Mouse (Mus musculus): ENCODE measurements around the gene Adora3. TPM values are rescaled to one million over a fixed set of nuclear protein-coding genes. Genes with fewer than 3 reads are reported as not detected.

Adora3 gene
- polyA plus RNA-seq, 1 experiment from 2014 or later: 0.23 TPM

GRCm38 (mm10) chr3:105894601-105895592, 24.2 kb downstream of the Adora3 start:
- no peak overlapping the region for H3K27ac ChIP-seq (ENCODE audit: low read depth, low read length)
- H3K4me2 ChIP-seq (replicated peaks; ENCODE audit: low read depth, low read length): no peak overlapping the region
- no peaks in the 10 kb centered on the region for H3K9me3 ChIP-seq (ENCODE audit: control insufficient read depth, low read length)
- H3K4me1 ChIP-seq (replicated peaks; ENCODE audit: control insufficient read depth, insufficient read depth, low read length): no peaks in the 10 kb centered on the region; the same call in 1 of the 2 replicates
- WGBS: 86% methylated on average over 23 of the region's 23 CpGs
- ATAC-seq (ENCODE audit: low FRiP score) (no peak), DNase-seq (ENCODE audit: low spot score) (no peak)
- H3K36me3 ChIP-seq (ENCODE audit: control insufficient read depth, insufficient read depth, low read length): no peaks in the 10 kb centered on the region
- no peak overlapping the region for H3K9ac ChIP-seq (ENCODE audit: low read depth, low read length)
- no peaks in the 10 kb centered on the region for H3K27me3 ChIP-seq (ENCODE audit: control insufficient read depth, insufficient read depth, low read length)
- H3K4me3 ChIP-seq (ENCODE audit: low read depth, low read length): no peak overlapping the region

- Histone ChIP-seq H3K9me3 (ENCODE audit: control insufficient read depth, low read length) (no peaks in the 10 kb centered on the region), H3K4me2 (replicated peaks; ENCODE audit: low read depth, low read length) (no peak overlapping the region), H3K36me3 (ENCODE audit: control insufficient read depth, insufficient read depth, low read length) (no peaks in the 10 kb centered on the region), H3K27me3 (ENCODE audit: control insufficient read depth, insufficient read depth, low read length) (no peaks in the 10 kb centered on the region), H3K4me3 (ENCODE audit: low read depth, low read length) (no peak overlapping the region), H3K27ac (ENCODE audit: low read depth, low read length) (no peak overlapping the region), H3K9ac (ENCODE audit: low read depth, low read length) (no peak overlapping the region), H3K4me1 (replicated peaks; ENCODE audit: control insufficient read depth, insufficient read depth, low read length) (no peaks in the 10 kb centered on the region; the same call in 1 of the 2 replicates)
- ATAC-seq (ENCODE audit: low FRiP score) (no peak), DNase-seq (ENCODE audit: low spot score) (no peak)
- 79% methylated on average over 3 of the region's 3 CpGs for WGBS
Measured at GRCm38 (mm10) chr3:105896811-105897210, 26.2 kb downstream of the Adora3 start.

GRCm38 (mm10) chr3:105898325-105898724, 27.7 kb downstream of the Adora3 start:
- Histone ChIP-seq H3K27me3 (ENCODE audit: control insufficient read depth, insufficient read depth, low read length) (no peaks in the 10 kb centered on the region), H3K27ac (ENCODE audit: low read depth, low read length) (no peak overlapping the region), H3K9me3 (ENCODE audit: control insufficient read depth, low read length) (no peaks in the 10 kb centered on the region), H3K36me3 (ENCODE audit: control insufficient read depth, insufficient read depth, low read length) (no peaks in the 10 kb centered on the region), H3K4me3 (ENCODE audit: low read depth, low read length) (no peak overlapping the region), H3K4me2 (replicated peaks; ENCODE audit: low read depth, low read length) (no peak overlapping the region), H3K9ac (ENCODE audit: low read depth, low read length) (no peak overlapping the region), H3K4me1 (replicated peaks; ENCODE audit: control insufficient read depth, insufficient read depth, low read length) (no peaks in the 10 kb centered on the region; the same call in 1 of the 2 replicates)
- WGBS: 93% methylated on average over 2 of the region's 2 CpGs
- DNase-seq (ENCODE audit: low spot score) (no peak), ATAC-seq (ENCODE audit: low FRiP score) (no peak)

- ATAC-seq (ENCODE audit: low FRiP score) (no peak), DNase-seq (ENCODE audit: low spot score) (no peak)
- H3K27me3 ChIP-seq (ENCODE audit: control insufficient read depth, insufficient read depth, low read length): no peaks in the 10 kb centered on the region
- no peak overlapping the region for H3K27ac ChIP-seq (ENCODE audit: low read depth, low read length)
- H3K4me3 ChIP-seq (ENCODE audit: low read depth, low read length): no peak overlapping the region
- no peaks in the 10 kb centered on the region for H3K36me3 ChIP-seq (ENCODE audit: control insufficient read depth, insufficient read depth, low read length)
- H3K9ac ChIP-seq (ENCODE audit: low read depth, low read length): no peak overlapping the region
- H3K9me3 ChIP-seq (ENCODE audit: control insufficient read depth, low read length): no peaks in the 10 kb centered on the region
- no peak overlapping the region for H3K4me2 ChIP-seq (replicated peaks; ENCODE audit: low read depth, low read length)
- 91% methylated on average over 11 of the region's 11 CpGs for WGBS
- H3K4me1 ChIP-seq (replicated peaks; ENCODE audit: control insufficient read depth, insufficient read depth, low read length): no peaks in the 10 kb centered on the region; the same call in 1 of the 2 replicates
Measured at GRCm38 (mm10) chr3:105898861-105899260, 28.2 kb downstream of the Adora3 start.

GRCm38 (mm10) chr3:105899394-105900147, 28.9 kb downstream of the Adora3 start:
- Histone ChIP-seq H3K4me3 (ENCODE audit: low read depth, low read length) (no peak overlapping the region), H3K27ac (ENCODE audit: low read depth, low read length) (no peak overlapping the region), H3K4me2 (replicated peaks; ENCODE audit: low read depth, low read length) (no peak overlapping the region), H3K4me1 (replicated peaks; ENCODE audit: control insufficient read depth, insufficient read depth, low read length) (no peaks in the 10 kb centered on the region), H3K9me3 (ENCODE audit: control insufficient read depth, low read length) (no peaks in the 10 kb centered on the region), H3K27me3 (ENCODE audit: control insufficient read depth, insufficient read depth, low read length) (no peaks in the 10 kb centered on the region), H3K9ac (ENCODE audit: low read depth, low read length) (no peak overlapping the region), H3K36me3 (ENCODE audit: control insufficient read depth, insufficient read depth, low read length) (no peaks in the 10 kb centered on the region)
- 43% methylated on average over 8 of the region's 8 CpGs for WGBS
- ATAC-seq (ENCODE audit: low FRiP score) (peak; percentile 82), DNase-seq (ENCODE audit: low spot score) (peak; percentile 91)

- H3K9ac ChIP-seq (ENCODE audit: low read depth, low read length): no peak overlapping the region
- DNase-seq (ENCODE audit: low spot score): no peak
- WGBS: 81% methylated on average over 6 of the region's 6 CpGs
- no peak overlapping the region for H3K4me2 ChIP-seq (replicated peaks; ENCODE audit: low read depth, low read length)
- H3K27ac ChIP-seq (ENCODE audit: low read depth, low read length): no peak overlapping the region
- H3K27me3 ChIP-seq (ENCODE audit: control insufficient read depth, insufficient read depth, low read length): no peaks in the 10 kb centered on the region
- H3K4me1 ChIP-seq (replicated peaks; ENCODE audit: control insufficient read depth, insufficient read depth, low read length): no peaks in the 10 kb centered on the region
- no peak overlapping the region for H3K4me3 ChIP-seq (ENCODE audit: low read depth, low read length)
- ATAC-seq (ENCODE audit: low FRiP score): no peak
- no peaks in the 10 kb centered on the region for H3K36me3 ChIP-seq (ENCODE audit: control insufficient read depth, insufficient read depth, low read length)
- H3K9me3 ChIP-seq (ENCODE audit: control insufficient read depth, low read length): no peaks in the 10 kb centered on the region
Measured at GRCm38 (mm10) chr3:105900266-105900665, 29.6 kb downstream of the Adora3 start.

- Histone ChIP-seq H3K36me3 (ENCODE audit: control insufficient read depth, insufficient read depth, low read length) (no peaks in the 10 kb centered on the region), H3K27me3 (ENCODE audit: control insufficient read depth, insufficient read depth, low read length) (no peaks in the 10 kb centered on the region), H3K4me2 (replicated peaks; ENCODE audit: low read depth, low read length) (no peak overlapping the region), H3K9ac (ENCODE audit: low read depth, low read length) (no peak overlapping the region), H3K9me3 (ENCODE audit: control insufficient read depth, low read length) (no peaks in the 10 kb centered on the region), H3K27ac (ENCODE audit: low read depth, low read length) (no peak overlapping the region), H3K4me3 (ENCODE audit: low read depth, low read length) (no peak overlapping the region), H3K4me1 (replicated peaks; ENCODE audit: control insufficient read depth, insufficient read depth, low read length) (no peaks in the 10 kb centered on the region)
- 86% methylated on average over 3 of the region's 3 CpGs for WGBS
- DNase-seq (ENCODE audit: low spot score) (no peak), ATAC-seq (ENCODE audit: low FRiP score) (no peak)
Measured at GRCm38 (mm10) chr3:105900716-105901115, 30.1 kb downstream of the Adora3 start.

- Histone ChIP-seq H3K4me1 (replicated peaks; ENCODE audit: control insufficient read depth, insufficient read depth, low read length) (no peaks in the 10 kb centered on the region), H3K27ac (ENCODE audit: low read depth, low read length) (no peak overlapping the region), H3K27me3 (ENCODE audit: control insufficient read depth, insufficient read depth, low read length) (no peaks in the 10 kb centered on the region), H3K36me3 (ENCODE audit: control insufficient read depth, insufficient read depth, low read length) (no peaks in the 10 kb centered on the region), H3K4me3 (ENCODE audit: low read depth, low read length) (no peak overlapping the region), H3K9ac (ENCODE audit: low read depth, low read length) (no peak overlapping the region), H3K9me3 (ENCODE audit: control insufficient read depth, low read length) (no peaks in the 10 kb centered on the region), H3K4me2 (replicated peaks; ENCODE audit: low read depth, low read length) (no peak overlapping the region)
- 79% methylated on average over 4 of the region's 4 CpGs for WGBS
- ATAC-seq (ENCODE audit: low FRiP score) (no peak), DNase-seq (ENCODE audit: low spot score) (no peak)
Measured at GRCm38 (mm10) chr3:105901468-105901867, 30.8 kb downstream of the Adora3 start.

Data from hindbrain, embryonic 11.5 days (tissue).